Mouse (Mus musculus) heart, postnatal 4 days (tissue): ENCODE measurements around the gene Xirp1. TPM values are rescaled to one million over a fixed set of nuclear protein-coding genes. Genes with fewer than 3 reads are reported as not detected.

Experiments used
- DNase-seq: peaks from one replicate; pipeline ENCODE4 v3.0.0; 2021
- total RNA-seq, 2 experiments: library from RNA; stranded (reverse); gene quantifications; 2 replicates each; pipeline ENCODE4 v1.2.3; 2021

Xirp1 gene
- total RNA-seq, 2 experiments from 2014 or later: 162 to 169 TPM

- peak; percentile 91 for DNase-seq
Measured at GRCm38 (mm10) chr9:119970221-119970620, 53.2 kb downstream of the Xirp1 start.

GRCm38 (mm10) chr9:119969811-119970210, 53.6 kb downstream of the Xirp1 start:
- no peak for DNase-seq

- DNase-seq: no peak
Measured at GRCm38 (mm10) chr9:119966221-119966910, 57.0 kb downstream of the Xirp1 start.

GRCm38 (mm10) chr9:119965186-119965585, 58.2 kb downstream of the Xirp1 start:
- DNase-seq: no peak

GRCm38 (mm10) chr9:119964206-119964605, 59.2 kb downstream of the Xirp1 start:
- peak; percentile 40 for DNase-seq

Other genes with a start within 250 kb of the Xirp1 start
- gene Scn11a, start 198.1 kb downstream of the Xirp1 start, total RNA-seq: under 1 TPM; 0.09 to 0.14 TPM
- gene Wdr48, start 128.7 kb downstream of the Xirp1 start, total RNA-seq: 10 to 100 TPM; 30.9 to 32.5 TPM
- gene Gorasp1, start 86.0 kb downstream of the Xirp1 start, total RNA-seq: 10 to 100 TPM; 15.2 to 16.0 TPM
- under 1 TPM in 1 of 2 experiments, not detected in 1; 0.07 TPM for gene Ttc21a, start 86.0 kb downstream of the Xirp1 start, total RNA-seq
- 10 to 100 TPM; 17.4 to 17.7 TPM for gene Csrnp1, start 38.9 kb downstream of the Xirp1 start, total RNA-seq
- gene Cx3cr1, start 46.3 kb upstream of the Xirp1 start, total RNA-seq: 1 to 10 TPM; 4.8 to 6.5 TPM
- not detected for gene Ccr8, start 68.5 kb upstream of the Xirp1 start, total RNA-seq
- gene Slc25a38, start 86.8 kb upstream of the Xirp1 start, total RNA-seq: 1 to 10 TPM; 8.3 to 8.8 TPM
- 100 to 1,000 TPM; 837 to 845 TPM for gene Rpsa, start 104.1 kb upstream of the Xirp1 start, total RNA-seq
- not detected for gene Mobp, start 126.1 kb upstream of the Xirp1 start, total RNA-seq